Mouse (Mus musculus): Measurements from ENCODE around the gene Smpdl3b. TPM values are rescaled to one million over a fixed set of nuclear protein-coding genes. Genes with fewer than 3 reads are reported as not detected.

Gene Smpdl3b
- polyA plus RNA-seq, 1 experiment from 2014 or later, result 1.0 TPM

DNA sequence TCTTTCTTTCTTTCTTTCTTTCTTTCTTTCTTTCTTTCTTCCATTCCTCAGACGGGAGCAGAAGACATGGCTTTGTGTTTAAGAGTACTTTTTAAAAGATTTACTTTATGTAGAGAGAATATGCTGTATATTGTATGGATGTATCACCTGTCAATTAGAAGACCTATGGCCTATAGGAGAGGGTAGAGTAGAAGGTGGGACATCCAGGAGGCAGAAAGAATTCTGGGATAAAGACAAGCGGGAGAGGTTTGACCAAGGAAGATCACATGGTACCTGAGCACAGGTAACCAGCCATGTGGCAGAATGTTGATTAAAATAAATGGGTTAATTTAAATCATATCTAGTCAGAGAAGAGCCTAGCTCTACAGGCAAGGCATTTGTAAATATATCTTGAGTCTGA lies 22.3 kb downstream of the Smpdl3b start:
- 100% methylated on average over 2 of the region's 2 CpGs for WGBS (ENCODE audit: missing documents)

DNA sequence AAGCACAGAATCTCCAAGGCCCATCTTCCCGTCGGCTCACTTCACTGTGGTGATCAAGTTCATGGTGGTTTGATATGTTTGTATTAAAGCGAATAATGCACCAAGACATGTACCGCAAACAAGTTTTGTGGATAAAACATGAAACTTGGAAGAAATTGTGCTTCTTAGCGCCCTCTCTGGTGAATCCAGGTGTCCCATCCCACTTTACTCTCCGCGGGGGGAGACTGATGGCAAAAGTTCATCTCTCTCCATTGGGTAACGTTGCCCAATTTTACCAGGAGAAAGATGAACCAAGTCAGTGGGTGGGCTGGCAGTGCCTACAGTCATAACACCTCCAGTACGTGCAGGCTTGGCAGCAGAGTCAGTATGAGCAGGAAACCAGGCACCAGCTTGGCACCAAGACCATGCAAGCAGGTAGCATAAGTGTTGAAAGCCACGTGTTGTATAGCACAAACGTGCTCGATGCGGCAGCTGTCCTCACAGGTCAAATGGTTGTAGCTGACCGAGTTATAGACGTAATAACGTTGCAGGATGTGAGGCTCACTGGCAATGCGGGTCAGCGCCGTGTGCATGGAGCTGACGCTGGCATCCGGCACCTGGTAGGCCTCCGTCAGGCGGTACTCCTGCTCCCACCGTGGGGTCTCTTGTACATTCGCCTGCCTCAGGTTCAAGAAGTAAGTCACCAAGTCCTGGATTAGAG lies 23.8 kb downstream of the Smpdl3b start:
- H3K4me3 ChIP-seq (ENCODE audit: inconsistent target), result no peak overlapping the region
- no peaks in the 10 kb centered on the region for H3K79me2 ChIP-seq (ENCODE audit: inconsistent target)
- H3K36me3 ChIP-seq (ENCODE audit: inconsistent target), result no peaks in the 10 kb centered on the region
- 91% methylated on average over 25 of the region's 25 CpGs for WGBS (ENCODE audit: missing documents)
- peak overlapping the region; percentile 48 for H3K27ac ChIP-seq

More for the DNA sequence above, 22.3 kb downstream of the Smpdl3b start:
- no peak overlapping the region for H3K27ac ChIP-seq
- H3K4me3 ChIP-seq (ENCODE audit: inconsistent target), result no peak overlapping the region
- no peaks in the 10 kb centered on the region for H3K36me3 ChIP-seq (ENCODE audit: inconsistent target)
- H3K79me2 ChIP-seq (ENCODE audit: inconsistent target), result no peaks in the 10 kb centered on the region

DNA sequence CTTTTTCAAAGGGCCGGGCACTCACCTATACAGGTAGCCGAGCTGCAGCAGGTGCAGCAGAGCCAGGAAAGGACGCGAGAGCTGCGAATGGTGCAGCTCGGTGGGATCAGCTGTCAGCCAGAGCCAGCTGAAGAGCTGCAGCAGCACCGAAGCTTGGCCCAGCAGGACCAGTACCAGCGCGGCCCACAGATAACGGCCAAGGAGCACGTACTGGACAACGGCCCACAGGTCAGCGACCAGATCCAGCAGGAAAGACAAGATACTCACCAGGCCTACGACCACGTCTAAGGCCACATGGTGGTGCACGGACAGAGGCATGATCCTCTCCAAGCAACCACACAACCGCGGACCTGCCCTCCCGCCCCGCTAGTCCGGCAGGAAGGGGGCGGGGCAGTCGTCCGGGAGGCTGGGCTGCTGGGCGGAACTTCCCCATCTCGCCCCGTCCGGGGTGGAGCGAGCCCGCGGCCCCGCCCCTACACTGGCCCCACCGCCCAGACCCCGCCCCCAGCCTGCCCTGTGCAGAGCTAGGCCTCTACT lies 24.8 kb downstream of the Smpdl3b start, which contains the start of gene Xkr8:
Gene Xkr8, minus strand, starts transcription at position 399 of the 537 bp plus-strand sequence.
- no peaks in the 10 kb centered on the region for H3K36me3 ChIP-seq (ENCODE audit: inconsistent target)
- H3K27ac ChIP-seq, result peak within 1 kb of the TSS; percentile 48
- peak within 1 kb of the TSS; percentile 52 for H3K4me3 ChIP-seq (ENCODE audit: inconsistent target)
- no peaks in the 10 kb centered on the region for H3K79me2 ChIP-seq (ENCODE audit: inconsistent target)
- WGBS (ENCODE audit: missing documents), result under 1% methylated on average over 34 of the region's 34 CpGs

DNA sequence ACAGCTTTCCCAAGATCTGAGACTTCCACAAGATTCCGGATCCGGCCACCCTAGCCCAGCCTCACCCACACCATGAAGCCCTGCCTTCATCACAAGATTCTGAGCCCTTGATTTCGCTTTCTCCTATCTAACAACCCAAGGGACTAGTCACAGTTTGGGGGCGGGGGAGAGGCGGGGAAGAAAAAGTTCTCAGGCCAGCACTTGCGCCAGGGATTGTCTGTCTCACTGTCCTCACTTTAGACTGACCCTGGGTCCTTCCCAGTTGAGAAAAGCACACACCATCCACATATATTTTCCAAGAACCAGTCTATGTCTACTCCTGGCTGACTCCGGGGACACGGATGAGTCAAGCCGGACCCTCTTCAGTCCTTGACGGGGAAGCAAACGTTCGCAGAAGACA lies 25.4 kb downstream of the Smpdl3b start:
- 41% methylated on average over 12 of the region's 12 CpGs for WGBS (ENCODE audit: missing documents)

DNA sequence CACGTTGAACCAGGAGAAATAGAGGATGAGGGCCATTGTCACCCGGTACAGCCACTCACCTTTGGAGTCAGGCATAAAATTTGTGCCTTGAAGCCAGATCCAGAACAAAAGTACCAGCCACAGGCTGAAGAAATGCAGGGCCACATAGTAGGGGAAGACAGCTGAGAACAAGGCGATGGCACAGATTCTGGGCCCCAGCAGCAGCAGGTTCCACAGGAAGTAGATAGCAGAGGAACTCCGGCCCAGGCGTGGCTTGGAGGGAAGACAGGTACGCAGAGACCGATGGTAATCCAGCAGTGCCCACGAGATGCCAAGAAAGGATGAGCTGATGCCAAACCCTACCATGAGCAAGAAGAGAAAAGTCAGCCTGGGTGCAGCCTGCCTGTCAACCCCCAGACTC lies 28.8 kb downstream of the Smpdl3b start:
- Histone ChIP-seq H3K27ac (no peak overlapping the region), H3K79me2 (ENCODE audit: inconsistent target) (no peaks in the 10 kb centered on the region), H3K4me3 (ENCODE audit: inconsistent target) (no peak overlapping the region), H3K36me3 (ENCODE audit: inconsistent target) (no peaks in the 10 kb centered on the region; the same call in 1 of the 2 replicates)
- WGBS (ENCODE audit: missing documents), result 56% methylated on average over 5 of the region's 8 CpGs

More for the DNA sequence above, 25.4 kb downstream of the Smpdl3b start:
- Histone ChIP-seq H3K27ac (0 out of 2 replicates have a peak overlapping the region, but pooled peaks have one; percentile 15), H3K4me3 (ENCODE audit: inconsistent target) (peak overlapping the region; percentile 52), H3K79me2 (ENCODE audit: inconsistent target) (no peaks in the 10 kb centered on the region), H3K36me3 (ENCODE audit: inconsistent target) (no peaks in the 10 kb centered on the region)

DNA sequence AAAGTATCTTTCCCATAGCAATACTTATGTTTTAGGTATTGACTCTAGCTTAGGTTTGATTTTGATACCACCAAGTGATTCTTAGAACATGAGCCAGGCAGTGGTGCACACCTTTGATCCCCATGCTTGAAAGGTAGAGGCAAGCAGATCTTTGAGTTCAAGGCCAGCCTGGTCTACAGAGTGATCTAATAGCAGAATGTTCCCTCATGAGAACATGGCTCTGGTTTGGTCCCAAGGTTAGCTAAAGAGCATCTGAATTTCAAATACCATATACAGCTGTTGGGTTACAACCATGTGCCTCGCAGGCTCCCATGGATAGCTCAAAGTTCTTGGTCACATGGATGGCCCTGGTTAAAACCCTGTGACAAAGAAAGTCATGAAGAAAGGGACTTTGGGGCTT lies 38.8 kb downstream of the Smpdl3b start:
- H3K4me3 ChIP-seq (ENCODE audit: inconsistent target), result no peak overlapping the region
- WGBS (ENCODE audit: missing documents), result 82% methylated on average over 1 of the region's 1 CpGs
- no peak overlapping the region for H3K27ac ChIP-seq
- no peaks in the 10 kb centered on the region for H3K79me2 ChIP-seq (ENCODE audit: inconsistent target)
- peaks cover 58% of the 10 kb centered on the region for H3K36me3 ChIP-seq (ENCODE audit: inconsistent target)

DNA sequence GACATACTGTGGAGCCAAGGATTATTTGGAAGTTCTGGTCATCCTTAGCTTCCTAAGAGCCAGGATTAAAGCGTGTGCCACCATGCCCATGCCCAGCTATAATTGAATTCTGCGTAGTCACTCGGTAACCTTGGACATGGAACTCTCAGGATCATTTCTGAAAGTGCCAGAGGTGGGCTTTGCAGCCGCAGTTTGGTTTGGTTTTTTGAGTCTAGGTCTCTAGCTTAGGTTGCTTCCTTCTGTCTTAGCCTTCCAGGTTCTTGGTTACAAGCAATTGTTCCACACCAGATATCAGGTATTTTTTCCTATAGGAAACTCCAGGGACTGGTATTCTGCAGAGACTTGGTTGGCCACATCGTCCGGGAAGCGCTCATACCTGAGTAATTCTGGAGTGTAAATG lies 43.9 kb downstream of the Smpdl3b start:
- 99% methylated on average over 4 of the region's 7 CpGs for WGBS (ENCODE audit: missing documents)
- Histone ChIP-seq H3K36me3 (ENCODE audit: inconsistent target) (peaks cover 62% of the 10 kb centered on the region), H3K27ac (no peak overlapping the region), H3K79me2 (ENCODE audit: inconsistent target) (no peaks in the 10 kb centered on the region), H3K4me3 (ENCODE audit: inconsistent target) (no peak overlapping the region)

DNA sequence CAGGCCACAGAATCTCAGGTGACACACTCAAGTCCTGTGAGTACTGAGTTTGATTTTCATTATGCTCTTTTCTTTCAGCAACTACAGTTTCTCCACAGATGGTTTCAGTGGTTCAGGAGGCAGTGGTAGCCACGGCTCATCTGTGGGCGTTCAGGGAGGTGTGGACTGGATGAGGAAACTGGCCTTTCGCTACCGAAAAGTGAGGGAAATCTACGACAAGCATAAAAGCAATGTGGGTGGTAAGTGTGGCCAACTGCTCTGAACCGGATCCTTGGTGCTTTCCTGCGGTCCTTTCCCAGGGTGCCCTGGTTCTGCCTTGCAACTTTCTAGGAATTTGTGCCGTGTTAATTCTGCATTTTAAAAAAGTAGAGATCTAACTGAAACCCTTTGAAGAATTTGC lies 50.2 kb downstream of the Smpdl3b start:
- H3K27ac ChIP-seq, result no peak overlapping the region
- H3K79me2 ChIP-seq (ENCODE audit: inconsistent target), result no peaks in the 10 kb centered on the region
- peaks cover 93% of the 10 kb centered on the region for H3K36me3 ChIP-seq (ENCODE audit: inconsistent target)
- H3K4me3 ChIP-seq (ENCODE audit: inconsistent target), result no peak overlapping the region
- 89% methylated on average over 8 of the region's 8 CpGs for WGBS (ENCODE audit: missing documents)

DNA sequence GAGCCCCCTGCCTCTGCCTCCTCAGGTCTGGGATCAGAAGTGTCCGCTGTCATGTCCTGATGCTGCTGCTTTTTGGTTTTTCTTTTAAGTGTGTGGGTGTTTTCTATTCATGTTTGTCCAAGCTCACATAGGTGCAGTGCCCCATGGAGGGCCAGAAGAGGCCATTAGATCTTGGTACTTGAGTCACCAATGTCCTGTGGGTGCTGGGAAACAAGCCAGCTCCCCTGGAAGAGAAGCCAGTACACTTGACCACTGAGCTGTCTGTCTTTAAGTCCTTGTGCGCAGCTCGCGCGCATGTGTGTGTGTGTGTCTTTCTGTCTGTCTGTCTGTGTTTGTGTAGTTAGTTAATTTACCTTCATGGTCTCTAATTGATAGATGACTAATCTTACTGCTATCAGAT lies 55.0 kb downstream of the Smpdl3b start:
- Histone ChIP-seq H3K79me2 (ENCODE audit: inconsistent target) (no peaks in the 10 kb centered on the region), H3K4me3 (ENCODE audit: inconsistent target) (no peak overlapping the region), H3K27ac (no peak overlapping the region), H3K36me3 (ENCODE audit: inconsistent target) (peaks cover 96% of the 10 kb centered on the region)
- 97% methylated on average over 5 of the region's 5 CpGs for WGBS (ENCODE audit: missing documents)

DNA sequence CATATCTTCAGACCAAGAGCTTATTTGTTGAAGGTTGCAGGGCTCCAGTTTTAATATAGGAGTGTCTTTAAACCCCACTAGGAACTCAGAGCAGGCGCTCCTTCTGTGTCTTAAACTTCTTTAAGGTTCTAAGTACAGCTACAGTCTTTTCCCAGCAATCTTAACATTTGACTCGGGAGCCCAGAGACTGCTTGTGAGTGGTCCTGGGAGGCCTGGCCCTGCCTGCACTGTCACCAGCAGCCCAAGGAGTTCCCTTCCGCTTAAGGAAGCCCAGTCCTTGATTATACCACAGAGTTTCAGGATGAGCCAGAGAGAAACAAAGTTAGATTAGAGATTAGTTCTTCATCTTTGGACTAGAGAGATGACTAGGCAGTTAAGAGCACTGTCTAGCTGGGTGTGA lies 63.7 kb downstream of the Smpdl3b start:
- Histone ChIP-seq H3K4me3 (ENCODE audit: inconsistent target) (no peak overlapping the region), H3K27ac (no peak overlapping the region), H3K36me3 (ENCODE audit: inconsistent target) (peaks cover 60% of the 10 kb centered on the region), H3K79me2 (ENCODE audit: inconsistent target) (no peaks in the 10 kb centered on the region)
- 89% methylated on average over 3 of the region's 3 CpGs for WGBS (ENCODE audit: missing documents)

DNA sequence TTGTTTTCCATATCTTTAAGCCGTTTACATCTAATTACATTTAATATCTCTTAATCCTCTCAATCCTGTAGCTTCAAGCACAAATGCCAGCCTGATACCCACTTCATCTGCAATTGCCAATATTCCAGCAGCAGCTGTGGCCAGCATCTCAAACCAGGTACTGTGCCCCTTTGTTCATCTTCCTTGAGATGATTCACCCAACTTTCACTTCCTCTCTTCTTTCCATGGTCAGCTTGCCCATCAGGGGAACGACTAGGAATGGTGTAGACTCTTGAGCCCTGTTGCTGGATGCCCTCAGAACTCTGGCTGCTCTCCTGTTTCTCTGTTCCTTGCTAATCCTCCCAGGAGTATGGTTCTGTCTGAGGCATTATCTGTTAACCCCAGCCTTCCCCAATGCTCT lies 67.4 kb downstream of the Smpdl3b start:
- H3K27ac ChIP-seq, result no peak overlapping the region
- H3K36me3 ChIP-seq (ENCODE audit: inconsistent target), result peaks cover 24% of the 10 kb centered on the region
- H3K79me2 ChIP-seq (ENCODE audit: inconsistent target), result no peaks in the 10 kb centered on the region
- WGBS (ENCODE audit: missing documents), result 52% methylated on average over 2 of the region's 2 CpGs
- H3K4me3 ChIP-seq (ENCODE audit: inconsistent target), result no peak overlapping the region

Other genes with a start within 250 kb of the Smpdl3b start
- 12.3 to 18.2 TPM (median 13.4 TPM) in 3 replicates for gene Sesn2, start 246.8 kb downstream of the Smpdl3b start, polyA plus RNA-seq (2018)
- gene Atpif1, start 223.6 kb downstream of the Smpdl3b start, polyA plus RNA-seq (2018), result 516 to 719 TPM (median 630 TPM) in 3 replicates
- gene Dnajc8, start 221.7 kb downstream of the Smpdl3b start, polyA plus RNA-seq (2018), result 98.0 to 366 TPM (median 125 TPM) in 3 replicates
- 102 to 269 TPM (median 231 TPM) in 3 replicates for gene Ptafr, start 193.2 kb downstream of the Smpdl3b start, polyA plus RNA-seq (2018)
- 29.7 to 70.2 TPM (median 32.1 TPM) in 3 replicates for gene Eya3, start 118.3 kb downstream of the Smpdl3b start, polyA plus RNA-seq (2018)
- 2.1 to 6.5 TPM (median 6.2 TPM) in 3 replicates for gene Xkr8, start 24.7 kb downstream of the Smpdl3b start, polyA plus RNA-seq (2018)
- gene Rpa2, start 11.1 kb upstream of the Smpdl3b start, polyA plus RNA-seq (2018), result 6.0 to 44.1 TPM (median 7.6 TPM) in 3 replicates
- gene Themis2, start 39.1 kb upstream of the Smpdl3b start, polyA plus RNA-seq (2018), result 131 to 255 TPM (median 207 TPM) in 3 replicates
- gene Ppp1r8, start 85.9 kb upstream of the Smpdl3b start, polyA plus RNA-seq (2018), result 19.7 to 37.4 TPM (median 26.3 TPM) in 3 replicates
- 83.0 to 103 TPM (median 89.1 TPM) in 3 replicates for gene Stx12, start 127.3 kb upstream of the Smpdl3b start, polyA plus RNA-seq (2018)
- 29.8 to 49.7 TPM (median 31.3 TPM) in 3 replicates for gene Fam76a, start 165.3 kb upstream of the Smpdl3b start, polyA plus RNA-seq (2018)
- gene Fgr, start 216.8 kb upstream of the Smpdl3b start, polyA plus RNA-seq (2018), result 0.91 to 1.8 TPM (median 1.2 TPM) in 3 replicates